Mouse (Mus musculus) cerebellum, postnatal 14 days (tissue): ENCODE measurements at regions not wholly inside any gene's neighbourhood (a gene's known extent, or its start where the extent isn't known, plus 50 kb on each side); places are given as distances from the start of the nearest gene placed in this dataset.
A peak's percentile ranks its signal among the peaks of the same experiment; 100 is the strongest.

Source experiments
- DNase-seq, 2 experiments: peaks; one replicate each; pipeline ENCODE4 v3.0.0; 2021; ENCODE audit warnings: mixed read lengths in 2 of 2

GRCm38 (mm10) chr6:44567366-44567765, 491.8 kb upstream of the Cntnap2 start:
- no peak for DNase-seq

GRCm38 (mm10) chr6:44568937-44569336, 490.2 kb upstream of the Cntnap2 start:
- DNase-seq, result no peak

- peak; percentile 38 to 58 for DNase-seq
These were observed 469.0 kb upstream of the Cntnap2 start for GRCm38 (mm10) chr6:44590141-44590540.
